Mouse (Mus musculus): ENCODE results near the gene Mroh2a.

DNA sequence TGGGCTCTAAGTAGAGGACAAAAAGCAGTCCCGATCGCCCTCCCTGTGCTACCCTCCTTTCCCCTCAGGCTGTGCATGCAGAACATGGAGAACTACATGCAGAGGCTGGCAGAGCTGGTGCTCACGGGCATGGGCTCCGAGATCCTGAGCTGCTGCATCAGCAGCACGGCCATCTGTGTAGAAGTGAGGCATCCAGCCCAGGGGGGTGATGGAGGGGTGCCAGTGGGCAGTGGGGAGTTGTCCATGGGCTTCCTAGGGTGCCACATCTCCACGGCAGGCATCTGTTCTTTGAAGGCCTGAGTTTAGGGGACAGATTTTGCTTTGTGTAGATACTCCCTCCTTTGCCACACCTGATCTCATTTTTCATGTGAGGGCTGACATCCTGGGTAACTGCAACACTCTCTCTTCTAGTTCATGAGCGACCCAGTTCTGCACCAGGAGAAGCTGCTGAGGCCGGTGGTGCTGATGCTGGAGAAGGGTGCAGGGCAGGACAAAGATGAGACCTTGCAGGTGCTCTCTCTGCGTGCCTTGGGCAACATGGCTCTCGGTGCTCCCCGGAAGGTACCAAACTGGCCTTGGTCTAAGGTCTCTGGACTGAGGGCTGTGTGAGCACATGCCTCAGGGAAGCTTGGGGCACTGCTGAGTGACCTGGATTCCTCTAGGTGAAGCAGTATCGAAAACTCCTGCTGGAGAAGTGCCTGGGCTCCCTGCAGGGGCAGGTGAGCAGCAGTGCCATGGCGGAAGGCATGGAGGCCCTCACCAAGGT, 29.4 kb downstream of the Mroh2a start:
- no peak for TF ChIP-seq POLR2A (IDR thresholded peaks at IDR 0.05; ENCODE audit: low read depth, low read length)
- TF ChIP-seq CTCF (IDR thresholded peaks at IDR 0.05; ENCODE audit: extremely low read depth, insufficient read depth, insufficient read length, insufficient replicate concordance) = no peak
